Mouse (Mus musculus) liver, embryonic 11.5 days (tissue): Measurements from ENCODE around the gene Trex1. TPM values are rescaled to one million over a fixed set of nuclear protein-coding genes. Genes with fewer than 3 reads are reported as not detected.

Experiments used
- ATAC-seq: fragments of 200-750 bp; cut with Nextera tagmentation; replicated peaks from 2 replicates; pipeline ENCODE4 v1.8.0; 2017; ENCODE audit warnings: moderate number of reproducible peaks, mild to moderate bottlenecking, moderate TSS enrichment, moderate library complexity; ENCODE audit not compliant: low FRiP score
- DNase-seq: peaks from one replicate; pipeline ENCODE4 v3.0.0-alpha.2; 2017; ENCODE audit warnings: low spot score
- H3K27ac ChIP-seq: fragments of 300-500 bp; sonication (generic); 2 replicates; pipeline ENCODE4 v1.5.1; 2014; ENCODE audit warnings: mild to moderate bottlenecking, low read depth, low read length, control low read depth
- H3K27me3 ChIP-seq: fragments of 300-500 bp; sonication (generic); replicated peaks from 2 replicates; pipeline ENCODE4 v1.6.1; 2014; ENCODE audit warnings: low read length, mixed read lengths; ENCODE audit not compliant: control insufficient read depth, insufficient read depth
- H3K36me3 ChIP-seq: fragments of 300-500 bp; sonication (generic); 2 replicates; pipeline ENCODE4 v1.6.1; 2014; ENCODE audit warnings: mild to moderate bottlenecking, low read length, moderate library complexity, mixed read lengths; ENCODE audit not compliant: control insufficient read depth, insufficient read depth
- H3K4me1 ChIP-seq: fragments of 300-500 bp; sonication (generic); replicated peaks from 2 replicates; pipeline ENCODE4 v1.6.1; 2014; ENCODE audit warnings: low read length, mixed read lengths; ENCODE audit not compliant: control insufficient read depth, insufficient read depth
- H3K4me2 ChIP-seq: fragments of 300-500 bp; sonication (generic); 2 replicates; pipeline ENCODE4 v1.6.1; 2014; ENCODE audit warnings: mild to moderate bottlenecking, control low read depth, moderate library complexity
- H3K4me3 ChIP-seq: fragments of 300-500 bp; sonication (generic); 2 replicates; pipeline ENCODE4 v1.5.1; 2014; ENCODE audit warnings: low read depth, low read length, control low read depth
- H3K9ac ChIP-seq: fragments of 300-500 bp; sonication (generic); 2 replicates; pipeline ENCODE4 v1.6.1; 2014; ENCODE audit warnings: low read depth, low read length, control low read depth
- H3K9me3 ChIP-seq: fragments of 300-500 bp; sonication (generic); 2 replicates; pipeline ENCODE4 v1.6.1; 2016; ENCODE audit warnings: low read length, inconsistent platforms, mixed read lengths; ENCODE audit not compliant: control insufficient read depth
- WGBS: fragments of 180-500 bp; shearing (Covaris S2); extraction: QIAGEN DNeasy Blood & Tissue Kit; methylation state at CpG from one replicate; pipeline ENCODE4 v1.1.7; 2014; 5-methylcytosine and 5-hydroxymethylcytosine counted together
- polyA plus RNA-seq: library from polyadenylated mRNA; unstranded; fragments of >200 nt; fragmentation: Nextera tagmentation; extraction: Ambion mirVana; gene quantifications from 2 replicates; pipeline ENCODE4 v1.2.1, GENCODE M21; 2014

The Trex1 gene
- polyA plus RNA-seq, 1 experiment from 2014 or later, result 9.7 TPM

GRCm38 (mm10) chr9:109051011-109051501 is 8.5 kb downstream of the Trex1 start:
- Histone ChIP-seq H3K9me3 (no peaks in the 10 kb centered on the region), H3K4me2 (no peak overlapping the region), H3K27me3 (no peaks in the 10 kb centered on the region), H3K9ac (no peak overlapping the region), H3K4me1 (peaks cover 11% of the 10 kb centered on the region), H3K4me3 (no peak overlapping the region), H3K36me3 (peaks cover 5% of the 10 kb centered on the region; the same call in 1 of the 2 replicates), H3K27ac (no peak overlapping the region)
- ATAC-seq (no peak), DNase-seq (no peak)
- 77% methylated on average over 13 of the region's 13 CpGs for WGBS

- H3K4me3 ChIP-seq, result no peak overlapping the region
- no peaks in the 10 kb centered on the region for H3K27me3 ChIP-seq
- WGBS, result 74% methylated on average over 3 of the region's 3 CpGs
- ATAC-seq, result no peak
- peaks cover 3% of the 10 kb centered on the region; the same call in 1 of the 2 replicates for H3K36me3 ChIP-seq
- DNase-seq, result no peak
- peaks cover 11% of the 10 kb centered on the region for H3K4me1 ChIP-seq
- no peak overlapping the region for H3K9ac ChIP-seq
- no peaks in the 10 kb centered on the region for H3K9me3 ChIP-seq
- no peak overlapping the region for H3K4me2 ChIP-seq
- H3K27ac ChIP-seq, result no peak overlapping the region
Observed at GRCm38 (mm10) chr9:109050674-109050997, 8.9 kb downstream of the Trex1 start.

- no peak overlapping the region for H3K4me3 ChIP-seq
- H3K4me1 ChIP-seq, result peaks cover 6% of the 10 kb centered on the region
- 78% methylated on average over 9 of the region's 9 CpGs for WGBS
- DNase-seq (no peak), ATAC-seq (no peak)
- H3K27me3 ChIP-seq, result no peaks in the 10 kb centered on the region
- no peak overlapping the region for H3K9ac ChIP-seq
- no peak overlapping the region for H3K4me2 ChIP-seq
- H3K27ac ChIP-seq, result no peak overlapping the region
- peaks cover 3% of the 10 kb centered on the region; the same call in 1 of the 2 replicates for H3K36me3 ChIP-seq
- H3K9me3 ChIP-seq, result no peaks in the 10 kb centered on the region
Observed at GRCm38 (mm10) chr9:109049996-109050673, 9.4 kb downstream of the Trex1 start.

GRCm38 (mm10) chr9:109049316-109049715 is 10.2 kb downstream of the Trex1 start:
- ATAC-seq, result no peak
- H3K4me1 ChIP-seq, result peaks cover under 1% of the 10 kb centered on the region; the same call in 1 of the 2 replicates
- 75% methylated on average over 7 of the region's 7 CpGs for WGBS

GRCm38 (mm10) chr9:109046306-109046705 is 13.2 kb downstream of the Trex1 start:
- Histone ChIP-seq H3K4me1 (no peaks in the 10 kb centered on the region), H3K9me3 (no peaks in the 10 kb centered on the region), H3K27ac (no peak overlapping the region), H3K4me3 (no peak overlapping the region), H3K9ac (no peak overlapping the region), H3K36me3 (no peaks in the 10 kb centered on the region), H3K4me2 (no peak overlapping the region), H3K27me3 (no peaks in the 10 kb centered on the region)
- DNase-seq, result no peak
- ATAC-seq, result peak; percentile 34; the same call in 1 of the 2 replicates
- WGBS, result 35% methylated on average over 5 of the region's 5 CpGs

More at GRCm38 (mm10) chr9:109049316-109049715, 10.2 kb downstream of the Trex1 start:
- Histone ChIP-seq H3K4me2 (no peak overlapping the region), H3K27ac (no peak overlapping the region), H3K27me3 (no peaks in the 10 kb centered on the region), H3K4me3 (no peak overlapping the region), H3K9me3 (no peaks in the 10 kb centered on the region), H3K9ac (no peak overlapping the region), H3K36me3 (peaks cover 3% of the 10 kb centered on the region; the same call in 1 of the 2 replicates)
- no peak for DNase-seq

- ATAC-seq (no peak), DNase-seq (no peak)
- no peak overlapping the region for H3K9ac ChIP-seq
- no peaks in the 10 kb centered on the region for H3K9me3 ChIP-seq
- H3K4me1 ChIP-seq, result peaks cover 17% of the 10 kb centered on the region
- WGBS, result 80% methylated on average over 7 of the region's 7 CpGs
- no peaks in the 10 kb centered on the region for H3K36me3 ChIP-seq
- H3K4me2 ChIP-seq, result no peak overlapping the region
- H3K27ac ChIP-seq, result no peak overlapping the region
- no peak overlapping the region for H3K4me3 ChIP-seq
- no peaks in the 10 kb centered on the region for H3K27me3 ChIP-seq
Observed at GRCm38 (mm10) chr9:109041351-109041750, 18.2 kb downstream of the Trex1 start.

GRCm38 (mm10) chr9:109040906-109041305 is 18.6 kb downstream of the Trex1 start:
- Histone ChIP-seq H3K9me3 (no peaks in the 10 kb centered on the region), H3K27ac (no peak overlapping the region), H3K4me2 (no peak overlapping the region), H3K36me3 (no peaks in the 10 kb centered on the region), H3K4me1 (peaks cover 17% of the 10 kb centered on the region), H3K27me3 (no peaks in the 10 kb centered on the region), H3K9ac (no peak overlapping the region), H3K4me3 (no peak overlapping the region)
- peak; percentile 43; the same call in 1 of the 2 replicates for ATAC-seq
- no peak for DNase-seq
- 42% methylated on average over 6 of the region's 6 CpGs for WGBS

- Histone ChIP-seq H3K4me2 (no peak overlapping the region), H3K36me3 (no peaks in the 10 kb centered on the region), H3K9ac (no peak overlapping the region), H3K27me3 (no peaks in the 10 kb centered on the region), H3K9me3 (no peaks in the 10 kb centered on the region), H3K27ac (no peak overlapping the region), H3K4me3 (no peak overlapping the region), H3K4me1 (peaks cover 17% of the 10 kb centered on the region)
- DNase-seq (no peak), ATAC-seq (no peak)
- 83% methylated on average over 8 of the region's 8 CpGs for WGBS
Observed at GRCm38 (mm10) chr9:109040216-109040615, 19.3 kb downstream of the Trex1 start.

GRCm38 (mm10) chr9:109039681-109040080 is 19.9 kb downstream of the Trex1 start:
- no peak for DNase-seq
- Histone ChIP-seq H3K27me3 (no peaks in the 10 kb centered on the region), H3K27ac (no peak overlapping the region), H3K4me1 (peaks cover 17% of the 10 kb centered on the region), H3K36me3 (no peaks in the 10 kb centered on the region), H3K4me3 (no peak overlapping the region), H3K9me3 (no peaks in the 10 kb centered on the region), H3K4me2 (peak overlapping the region; percentile 93), H3K9ac (no peak overlapping the region)
- ATAC-seq, result no peak
- WGBS, result 75% methylated on average over 4 of the region's 4 CpGs
